Mouse (Mus musculus) forebrain, embryonic 15.5 days (tissue): ENCODE measurements around the gene Nup85. TPM values are rescaled to one million over a fixed set of nuclear protein-coding genes. Genes with fewer than 3 reads are reported as not detected.

ENCODE experiments used
- ATAC-seq: fragments of 200-750 bp; cut with Nextera tagmentation; replicated peaks from 2 replicates; pipeline ENCODE4 v1.8.0; 2017; ENCODE audit warnings: mild to moderate bottlenecking, moderate TSS enrichment, moderate library complexity
- H3K27ac ChIP-seq: fragments of 300-500 bp; sonication (generic); replicated peaks from 2 replicates; pipeline ENCODE4 v1.5.1; 2015; ENCODE audit warnings: mild to moderate bottlenecking, inconsistent platforms
- H3K27me3 ChIP-seq: fragments of 300-500 bp; sonication (generic); 2 replicates; pipeline ENCODE4 v1.6.1; 2015; ENCODE audit warnings: inconsistent platforms
- H3K36me3 ChIP-seq: fragments of 300-500 bp; sonication (generic); 2 replicates; pipeline ENCODE4 v1.6.1; 2015; ENCODE audit warnings: mild to moderate bottlenecking, inconsistent platforms
- H3K4me1 ChIP-seq: fragments of 300-500 bp; sonication (generic); 2 replicates; pipeline ENCODE4 v1.6.1; 2015; ENCODE audit warnings: inconsistent platforms
- H3K4me2 ChIP-seq: fragments of 300-500 bp; sonication (generic); replicated peaks from 2 replicates; pipeline ENCODE4 v1.6.1; 2015; ENCODE audit warnings: mild to moderate bottlenecking, inconsistent platforms
- H3K4me3 ChIP-seq: fragments of 300-500 bp; sonication (generic); 2 replicates; pipeline ENCODE4 v1.5.1; 2015; ENCODE audit warnings: mild to moderate bottlenecking, inconsistent platforms
- H3K9ac ChIP-seq: fragments of 300-500 bp; sonication (generic); replicated peaks from 2 replicates; pipeline ENCODE4 v1.6.1; 2015; ENCODE audit warnings: mild to moderate bottlenecking, inconsistent platforms
- H3K9me3 ChIP-seq: fragments of 300-500 bp; sonication (generic); 2 replicates; pipeline ENCODE4 v1.6.1; 2016; ENCODE audit warnings: inconsistent platforms
- WGBS: fragments of 180-500 bp; shearing (Covaris S2); methylation state at CpG from one replicate; pipeline ENCODE4 v1.1.7; 2015; ENCODE audit warnings: mixed read lengths; 5-methylcytosine and 5-hydroxymethylcytosine counted together
- polyA plus RNA-seq: library from polyadenylated mRNA; unstranded; fragments of >200 nt; fragmentation: Nextera tagmentation; extraction: Ambion mirVana; gene quantifications from 2 replicates; pipeline ENCODE4 v1.2.1, GENCODE M21; 2015

Nup85 gene
- polyA plus RNA-seq, 1 experiment from 2014 or later, result 127 TPM

DNA sequence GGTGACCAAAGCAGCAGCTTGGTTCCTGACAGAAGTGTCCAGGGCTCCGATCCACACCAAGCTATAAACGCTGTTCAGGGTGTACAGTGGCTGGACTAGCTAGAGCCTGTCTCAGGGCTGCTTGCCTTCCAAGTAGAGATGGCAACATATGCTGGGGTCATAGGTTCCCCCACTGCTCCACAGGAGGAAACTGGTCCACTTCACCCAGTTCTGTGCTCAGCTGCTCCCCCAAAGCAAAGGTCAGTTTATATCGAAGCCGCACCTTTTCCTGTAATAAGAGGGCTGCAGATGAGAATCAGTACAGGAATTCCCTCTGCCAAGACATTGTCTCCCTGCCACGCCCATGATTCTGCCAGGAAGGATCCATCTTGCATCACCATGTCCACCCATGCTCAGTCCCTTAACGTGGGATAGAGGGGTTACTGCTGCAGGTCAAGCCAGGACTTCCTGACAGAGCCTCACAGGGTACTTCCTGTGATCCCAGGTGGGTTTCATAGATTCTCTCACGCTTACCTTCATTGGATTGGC, 21.4 kb downstream of the Nup85 start:
- H3K27ac ChIP-seq, result no peak overlapping the region
- peaks cover 87% of the 10 kb centered on the region for H3K36me3 ChIP-seq
- H3K4me3 ChIP-seq, result no peak overlapping the region
- no peak overlapping the region for H3K9ac ChIP-seq
- ATAC-seq, result no peak
- no peaks in the 10 kb centered on the region for H3K27me3 ChIP-seq
- no peaks in the 10 kb centered on the region for H3K9me3 ChIP-seq
- H3K4me1 ChIP-seq, result no peaks in the 10 kb centered on the region
- WGBS, result 90% methylated on average over 7 of the region's 7 CpGs
- H3K4me2 ChIP-seq, result no peak overlapping the region

DNA sequence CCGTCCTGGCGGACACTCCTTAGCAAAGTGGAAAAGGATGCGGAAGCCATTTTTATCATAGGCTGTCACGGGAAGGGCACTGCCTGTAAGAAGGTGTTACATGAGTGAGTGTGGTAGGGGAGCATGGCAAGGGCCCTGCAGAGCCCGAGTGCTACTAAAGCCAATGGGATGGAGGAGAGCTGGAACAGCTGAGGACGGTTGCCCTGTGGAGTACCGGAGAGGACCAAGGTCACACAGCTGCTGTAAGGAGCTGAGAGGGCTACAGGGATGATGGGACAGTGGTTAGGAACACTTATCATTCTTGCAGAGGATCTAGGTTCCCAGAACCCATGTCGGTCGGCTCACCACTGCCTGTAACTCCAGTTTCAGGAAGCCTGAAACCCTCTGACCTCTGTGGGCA, 22.2 kb downstream of the Nup85 start:
- H3K9ac ChIP-seq, result no peak overlapping the region
- no peaks in the 10 kb centered on the region for H3K27me3 ChIP-seq
- H3K4me2 ChIP-seq, result no peak overlapping the region
- H3K9me3 ChIP-seq, result no peaks in the 10 kb centered on the region
- H3K4me1 ChIP-seq, result no peaks in the 10 kb centered on the region
- H3K27ac ChIP-seq, result no peak overlapping the region
- no peak overlapping the region for H3K4me3 ChIP-seq
- no peak for ATAC-seq
- 93% methylated on average over 9 of the region's 9 CpGs for WGBS
- H3K36me3 ChIP-seq, result peaks cover 93% of the 10 kb centered on the region

DNA sequence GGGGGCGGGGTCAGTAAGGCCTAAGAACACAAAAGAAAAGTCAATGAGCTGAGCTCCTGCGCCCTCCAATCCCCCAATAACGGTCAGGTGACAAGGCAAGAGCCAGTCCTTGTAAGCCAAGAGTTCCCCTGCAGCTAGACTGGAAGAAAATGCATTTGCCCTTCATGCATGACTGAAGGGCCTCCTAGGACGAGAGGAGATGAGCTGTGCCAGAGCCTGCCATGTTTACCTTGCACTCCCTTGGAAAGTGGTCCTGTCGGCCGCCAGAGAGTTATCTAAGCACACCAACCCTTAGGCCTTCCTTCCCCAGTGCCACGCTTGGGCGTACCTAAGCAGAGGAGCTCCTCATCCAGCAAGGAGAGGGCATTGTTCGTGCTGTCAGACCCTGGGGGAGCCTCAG, 23.8 kb downstream of the Nup85 start:
- Histone ChIP-seq H3K9me3 (no peaks in the 10 kb centered on the region), H3K36me3 (peaks cover 94% of the 10 kb centered on the region), H3K4me2 (no peak overlapping the region), H3K9ac (no peak overlapping the region), H3K27me3 (no peaks in the 10 kb centered on the region), H3K27ac (no peak overlapping the region), H3K4me3 (no peak overlapping the region), H3K4me1 (no peaks in the 10 kb centered on the region)
- WGBS, result 83% methylated on average over 9 of the region's 9 CpGs
- no peak for ATAC-seq

DNA sequence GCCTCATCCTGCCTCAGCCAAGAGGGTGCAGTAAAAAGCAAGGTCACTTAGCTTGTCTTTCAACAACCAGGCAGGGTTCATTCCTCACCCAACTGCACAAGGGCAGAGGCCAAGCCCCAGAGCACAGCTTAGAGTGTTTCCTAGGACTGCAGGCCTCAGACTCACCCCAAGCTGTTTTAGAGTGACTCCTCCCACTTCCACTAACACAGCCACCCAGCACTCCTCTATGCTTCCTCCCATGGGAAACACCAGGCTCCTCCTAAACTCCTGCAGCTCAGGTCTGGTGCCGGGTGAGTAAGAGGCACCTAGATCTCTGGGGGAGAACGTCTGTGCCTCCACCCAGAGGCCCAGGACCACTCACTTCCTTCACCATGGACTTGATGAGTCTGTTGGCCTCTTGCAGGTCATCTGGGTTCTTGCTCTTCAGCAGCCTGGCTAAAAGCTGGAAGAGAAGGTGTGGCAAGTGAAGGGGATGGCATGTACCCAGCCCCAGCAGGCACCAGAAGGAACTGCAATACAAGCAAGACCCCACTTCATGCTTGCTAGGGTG, 26.4 kb downstream of the Nup85 start:
- no peak for ATAC-seq
- Histone ChIP-seq H3K27me3 (no peaks in the 10 kb centered on the region), H3K36me3 (peaks cover 91% of the 10 kb centered on the region), H3K9ac (no peak overlapping the region), H3K4me2 (no peak overlapping the region), H3K4me3 (no peak overlapping the region), H3K27ac (no peak overlapping the region), H3K9me3 (no peaks in the 10 kb centered on the region), H3K4me1 (no peaks in the 10 kb centered on the region)
- 88% methylated on average over 2 of the region's 2 CpGs for WGBS

DNA sequence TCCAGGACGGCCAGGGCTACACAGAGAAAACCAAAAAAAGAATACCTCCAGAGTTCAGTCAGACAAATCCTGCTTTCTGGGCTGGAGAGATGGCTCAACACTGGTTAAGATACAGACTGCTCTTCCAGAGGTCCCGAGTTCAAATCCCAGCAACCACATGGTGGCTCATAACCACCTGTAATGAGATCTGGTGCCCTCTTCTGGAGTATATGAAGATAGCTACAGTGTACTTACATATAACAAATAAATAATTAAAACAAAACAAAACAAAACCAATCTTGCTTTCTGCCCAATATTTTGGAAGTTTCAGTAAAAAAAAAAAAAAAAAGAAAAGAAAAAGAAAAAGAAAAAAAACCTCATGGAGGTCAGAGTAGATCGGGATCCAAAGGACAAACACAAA, 31.0 kb downstream of the Nup85 start:
- 92% methylated on average over 3 of the region's 3 CpGs for WGBS
- Histone ChIP-seq H3K4me3 (no peak overlapping the region), H3K4me2 (no peak overlapping the region), H3K27ac (no peak overlapping the region), H3K36me3 (peaks cover 72% of the 10 kb centered on the region), H3K9me3 (no peaks in the 10 kb centered on the region), H3K27me3 (no peaks in the 10 kb centered on the region), H3K4me1 (no peaks in the 10 kb centered on the region), H3K9ac (no peak overlapping the region)
- no peak for ATAC-seq

DNA sequence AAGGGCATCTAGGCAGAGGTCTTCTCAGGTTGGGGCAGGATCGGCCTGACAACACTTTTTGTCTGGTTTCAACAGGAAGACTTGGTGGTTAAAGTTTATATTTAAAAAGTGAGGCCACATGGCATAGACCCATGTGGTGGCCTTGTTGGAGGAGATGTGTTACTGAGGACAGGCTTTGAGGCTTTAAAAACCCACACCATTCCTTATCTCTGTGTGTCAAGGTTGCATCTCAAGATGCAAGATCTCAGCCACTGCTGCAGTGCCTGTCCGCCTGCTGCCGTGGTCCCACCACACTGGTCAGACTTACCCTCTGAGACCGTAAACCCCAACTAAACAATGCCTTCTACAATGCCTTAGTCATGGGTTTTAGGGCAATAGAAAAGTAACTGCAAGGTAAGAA, 34.1 kb downstream of the Nup85 start:
- no peak overlapping the region for H3K4me3 ChIP-seq
- 96% methylated on average over 4 of the region's 4 CpGs for WGBS
- no peak for ATAC-seq
- peaks cover 42% of the 10 kb centered on the region for H3K36me3 ChIP-seq
- H3K27ac ChIP-seq, result no peak overlapping the region
- H3K9ac ChIP-seq, result no peak overlapping the region
- no peaks in the 10 kb centered on the region for H3K9me3 ChIP-seq
- H3K4me1 ChIP-seq, result peaks cover 20% of the 10 kb centered on the region
- H3K27me3 ChIP-seq, result no peaks in the 10 kb centered on the region
- no peak overlapping the region for H3K4me2 ChIP-seq

DNA sequence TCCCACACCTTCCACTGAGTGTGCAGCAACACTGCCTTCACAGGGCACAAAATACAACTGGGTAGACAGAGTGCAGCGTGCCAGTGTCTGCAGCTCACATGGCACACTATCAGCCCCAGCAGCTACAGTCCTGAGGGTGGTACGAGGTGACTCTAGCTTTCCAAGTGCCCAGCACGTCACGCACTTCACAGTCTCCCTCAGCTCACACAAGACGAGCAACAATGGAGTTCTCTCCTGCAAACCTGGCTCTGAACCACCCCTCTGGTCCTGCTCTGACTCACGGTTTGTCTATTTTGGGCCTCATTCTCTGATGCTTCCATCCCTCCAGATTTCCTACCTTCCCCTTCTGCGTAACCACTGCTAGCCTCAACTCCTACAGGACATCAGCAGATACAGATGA, 35.5 kb downstream of the Nup85 start:
- Histone ChIP-seq H3K27ac (no peak overlapping the region), H3K4me3 (no peak overlapping the region), H3K9me3 (no peaks in the 10 kb centered on the region), H3K36me3 (peaks cover 28% of the 10 kb centered on the region), H3K27me3 (no peaks in the 10 kb centered on the region), H3K4me2 (no peak overlapping the region), H3K9ac (no peak overlapping the region), H3K4me1 (peaks cover 25% of the 10 kb centered on the region)
- ATAC-seq, result no peak
- WGBS, result 94% methylated on average over 7 of the region's 7 CpGs

DNA sequence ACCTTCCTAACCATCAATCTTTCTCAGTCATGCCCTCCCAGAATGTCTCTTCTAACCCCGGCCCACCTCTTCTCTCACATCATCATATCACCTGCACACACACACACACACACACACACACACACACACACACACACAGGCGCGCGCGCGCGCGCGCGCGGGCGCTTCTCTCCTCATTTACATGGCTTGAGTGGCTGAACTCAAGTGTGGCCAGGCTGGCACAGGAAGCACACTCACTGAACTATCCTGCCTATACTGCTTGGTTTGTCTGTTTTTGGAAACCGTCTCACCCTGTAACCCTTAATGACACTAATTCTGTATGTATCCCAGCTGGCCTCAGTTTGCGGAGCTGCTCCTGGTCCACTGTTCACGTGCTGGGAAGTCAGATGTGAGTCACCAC, 36.5 kb downstream of the Nup85 start:
- Histone ChIP-seq H3K4me3 (no peak overlapping the region), H3K36me3 (peaks cover 22% of the 10 kb centered on the region), H3K4me2 (no peak overlapping the region), H3K9me3 (no peaks in the 10 kb centered on the region), H3K27me3 (no peaks in the 10 kb centered on the region), H3K9ac (no peak overlapping the region), H3K4me1 (peaks cover 36% of the 10 kb centered on the region), H3K27ac (no peak overlapping the region)
- ATAC-seq, result no peak
- 98% methylated on average over 15 of the region's 15 CpGs for WGBS

DNA sequence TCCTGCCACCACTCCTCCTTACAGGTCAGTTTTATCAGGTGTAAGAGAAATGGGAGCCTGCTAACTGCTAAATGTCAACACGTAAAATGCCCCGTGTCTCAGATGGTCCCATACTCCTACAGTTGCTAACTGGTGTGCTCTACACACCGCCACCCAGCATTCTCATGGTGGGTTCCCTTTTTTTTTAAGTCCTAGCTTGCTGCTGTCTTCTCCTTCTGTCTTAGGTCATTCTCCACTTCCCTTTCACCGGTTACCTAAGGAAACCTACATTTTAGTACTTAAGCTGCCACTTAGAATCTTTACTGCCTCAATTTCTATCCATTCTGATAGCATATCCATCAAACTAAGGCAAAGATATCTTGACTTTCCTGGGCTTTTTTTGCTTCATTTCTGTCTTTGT, 36.9 kb downstream of the Nup85 start:
- H3K4me3 ChIP-seq, result no peak overlapping the region

DNA sequence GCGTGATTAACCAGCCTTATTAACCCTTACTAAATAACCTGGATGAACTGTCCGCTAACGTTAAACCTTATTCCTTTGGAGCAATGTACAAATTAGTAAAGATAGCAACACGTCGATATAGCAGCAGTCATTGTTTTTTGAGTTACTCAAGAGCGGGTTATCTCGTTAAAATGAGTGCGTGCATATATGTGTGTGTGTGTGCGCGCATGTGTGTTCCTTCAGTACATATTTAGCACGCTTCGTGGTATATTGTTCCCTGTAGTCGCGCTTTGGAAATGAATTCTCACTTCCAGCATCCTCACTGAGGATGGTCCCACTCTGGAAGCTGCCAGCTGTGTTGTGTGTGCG, 38.9 kb downstream of the Nup85 start:
- peak overlapping the region; percentile 95 for H3K27ac ChIP-seq
- peaks cover 29% of the 10 kb centered on the region for H3K36me3 ChIP-seq
- H3K9me3 ChIP-seq, result no peaks in the 10 kb centered on the region
- H3K9ac ChIP-seq, result peak overlapping the region; percentile 97
- peak overlapping the region; percentile 94 for H3K4me2 ChIP-seq
- H3K4me3 ChIP-seq, result peak overlapping the region; percentile 96
- no peak; the same call in 1 of the 2 replicates for ATAC-seq
- peaks cover 36% of the 10 kb centered on the region for H3K4me1 ChIP-seq
- 7% methylated on average over 15 of the region's 15 CpGs for WGBS
- no peaks in the 10 kb centered on the region for H3K27me3 ChIP-seq

More for the DNA sequence above, 36.9 kb downstream of the Nup85 start:
- Histone ChIP-seq H3K4me1 (peaks cover 36% of the 10 kb centered on the region), H3K9ac (no peak overlapping the region), H3K36me3 (peaks cover 23% of the 10 kb centered on the region), H3K27ac (no peak overlapping the region), H3K4me2 (no peak overlapping the region), H3K27me3 (no peaks in the 10 kb centered on the region), H3K9me3 (no peaks in the 10 kb centered on the region)
- ATAC-seq, result no peak
- WGBS, result 96% methylated on average over 4 of the region's 4 CpGs

DNA sequence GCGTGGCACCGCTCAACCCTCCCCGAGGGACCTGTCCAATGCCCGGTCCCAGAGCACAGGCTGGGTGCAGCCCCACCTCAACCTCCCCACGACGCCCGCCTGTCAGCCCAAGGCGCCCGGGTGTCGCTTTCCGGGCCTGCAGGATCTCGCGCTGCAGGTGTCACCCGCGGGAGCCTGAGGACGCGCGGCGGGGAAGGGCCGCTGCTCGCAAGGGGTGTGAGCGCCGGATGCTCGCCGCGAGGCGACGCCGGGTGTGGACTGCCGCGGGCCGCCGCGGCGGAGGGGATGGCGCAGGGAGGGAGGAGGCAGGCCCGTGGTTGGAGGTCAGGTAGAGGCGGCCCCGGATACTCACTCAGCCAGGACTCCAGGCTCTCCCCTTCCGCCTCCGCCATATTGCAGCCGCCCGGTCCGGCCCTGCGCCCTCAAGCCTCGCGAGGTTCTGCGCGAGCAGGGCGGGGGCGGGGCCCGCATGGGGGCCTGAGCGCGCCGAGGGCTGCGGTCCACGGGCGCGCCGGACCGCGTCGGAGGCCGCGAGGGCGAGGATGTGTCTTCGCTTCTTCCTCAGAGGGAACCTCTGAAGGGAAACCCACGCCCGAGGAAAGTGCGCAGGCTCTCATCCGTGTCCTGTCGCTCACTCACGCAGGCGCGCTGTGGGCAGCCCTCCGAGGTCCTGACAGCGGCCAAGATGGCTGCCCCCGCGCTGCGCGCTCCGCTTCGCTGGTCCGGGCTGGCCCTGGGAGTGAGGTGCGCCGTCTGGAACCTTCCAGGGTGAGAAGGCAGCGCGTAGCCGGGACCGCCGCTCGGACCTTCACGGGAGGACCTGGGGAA, 39.5 kb downstream of the Nup85 start, which contains the start of the genes Mrps7 and Gga3:
Mrps7 (plus strand) TSS at position 450 of the 828 bp plus-strand sequence.
Gga3 (minus strand) TSS at position 576 of the 828 bp plus-strand sequence.
- ATAC-seq, result peak; percentile 98
- no peaks in the 10 kb centered on the region for H3K27me3 ChIP-seq
- H3K4me1 ChIP-seq, result peaks cover 36% of the 10 kb centered on the region
- under 1% methylated on average over 88 of the region's 93 CpGs for WGBS
- peak within 1 kb of the TSS; percentile 97 for H3K9ac ChIP-seq
- H3K36me3 ChIP-seq, result peaks cover 30% of the 10 kb centered on the region
- H3K9me3 ChIP-seq, result no peaks in the 10 kb centered on the region
- H3K27ac ChIP-seq, result peak within 1 kb of the TSS; percentile 95
- H3K4me3 ChIP-seq, result peak within 1 kb of the TSS; percentile 96
- H3K4me2 ChIP-seq, result peak within 1 kb of the TSS; percentile 94

DNA sequence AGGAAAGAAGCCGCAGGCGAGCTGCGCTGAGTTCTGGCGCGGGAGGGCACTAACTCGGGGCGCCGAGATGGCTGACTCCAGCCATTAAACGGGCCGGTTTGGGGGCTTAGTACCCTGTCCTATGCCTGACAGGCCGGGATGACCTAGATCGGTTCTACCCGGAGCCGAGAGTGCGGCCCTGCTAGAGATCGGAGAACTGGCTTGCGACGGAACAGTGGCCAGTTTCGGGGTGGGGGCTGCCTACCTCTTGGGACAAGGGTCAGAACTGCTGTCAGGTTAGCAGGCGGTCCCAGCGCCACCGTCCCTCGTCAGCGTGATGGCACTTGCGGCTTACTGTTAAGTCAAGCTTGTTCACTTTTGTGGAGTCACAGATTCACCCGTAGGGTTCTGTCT, 40.1 kb downstream of the Nup85 start:
- Histone ChIP-seq H3K27ac (peak overlapping the region; percentile 95), H3K9me3 (no peaks in the 10 kb centered on the region), H3K4me2 (peak overlapping the region; percentile 94), H3K9ac (peak overlapping the region; percentile 97), H3K36me3 (peaks cover 29% of the 10 kb centered on the region), H3K4me1 (peaks cover 36% of the 10 kb centered on the region), H3K27me3 (no peaks in the 10 kb centered on the region), H3K4me3 (peak overlapping the region; percentile 96)
- WGBS, result 0% methylated on average over 26 of the region's 26 CpGs
- peak; percentile 60 for ATAC-seq
